Mouse (Mus musculus): ENCODE data around the gene Dhx16. TPM values are rescaled to one million over a fixed set of nuclear protein-coding genes. Genes with fewer than 3 reads are reported as not detected.

Dhx16 gene
- polyA plus RNA-seq, 1 experiment, result 533 TPM

DNA sequence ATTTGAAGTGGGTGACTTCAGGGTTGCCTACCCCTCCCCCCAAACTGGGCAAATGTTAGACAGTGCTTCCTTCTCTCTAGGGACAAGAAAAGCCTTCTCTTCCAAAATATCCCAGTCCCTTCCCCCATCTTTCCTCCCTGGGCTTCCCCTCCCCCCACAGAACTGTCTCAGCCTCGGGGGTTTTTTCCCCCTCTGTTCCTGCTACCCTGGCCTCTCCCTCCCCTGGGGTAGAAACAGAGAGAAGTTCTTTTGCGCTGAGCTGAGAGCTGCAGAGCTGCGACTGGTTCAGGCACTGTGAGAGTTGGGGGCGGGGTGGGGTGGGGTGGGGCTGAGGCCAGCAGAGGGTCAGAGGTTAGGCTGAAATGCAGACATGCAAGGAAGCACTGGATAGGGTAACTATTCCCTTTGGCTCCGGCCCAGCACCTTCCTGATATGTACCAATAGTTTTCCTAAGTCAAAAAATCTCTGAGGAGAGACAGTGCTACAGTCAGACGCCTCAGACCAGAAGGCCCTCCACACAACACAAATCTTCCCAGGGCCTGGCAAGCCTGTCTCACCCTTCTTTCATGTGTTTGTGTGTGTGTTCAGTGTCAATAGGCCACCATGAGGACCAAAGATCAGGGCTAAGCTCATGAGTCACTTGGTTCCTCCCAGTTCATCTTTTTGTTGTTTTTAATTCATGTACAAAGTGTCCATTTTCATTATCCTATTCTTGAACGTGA is 10.1 kb upstream of the Dhx16 start:
- TF ChIP-seq POLR2A (IDR thresholded peaks at IDR 0.05; ENCODE audit: insufficient read depth, low read length) (no peak), CTCF (IDR thresholded peaks at IDR 0.05; ENCODE audit: low read depth, low read length) (no peak), EP300 (IDR thresholded peaks at IDR 0.05; ENCODE audit: insufficient read depth, low read depth, low read length) (peak; percentile 85)
- H3K36me3 ChIP-seq (ENCODE audit: control insufficient read depth, insufficient read depth, low read length, poor library complexity, severe bottlenecking), result 0 out of 2 replicates have a peak, but pooled peaks cover 1% of the 10 kb centered on the region
- H3K9ac ChIP-seq (ENCODE audit: low read depth, poor library complexity, severe bottlenecking), result peak overlapping the region; percentile 82; the same call in 1 of the 2 replicates
- H3K4me3 ChIP-seq (ENCODE audit: low read depth, low read length), result peak overlapping the region; percentile 67
- H3K27me3 ChIP-seq (ENCODE audit: control insufficient read depth, insufficient read depth, low read length, poor library complexity, severe bottlenecking), result no peaks in the 10 kb centered on the region
- H3K4me1 ChIP-seq (ENCODE audit: control insufficient read depth, insufficient read depth, low read length), result peaks cover 2% of the 10 kb centered on the region
- peak overlapping the region; percentile 94 for H3K27ac ChIP-seq (ENCODE audit: insufficient read depth, low read length)
- H3K9me3 ChIP-seq (replicated peaks; ENCODE audit: control insufficient read depth, insufficient read depth, low read length, poor library complexity, severe bottlenecking), result no peaks in the 10 kb centered on the region

GRCm38 (mm10) chr17:35870151-35870883 is 9.3 kb upstream of the Dhx16 start:
- Histone ChIP-seq H3K4me1 (ENCODE audit: control insufficient read depth, insufficient read depth, low read length) (peaks cover 2% of the 10 kb centered on the region), H3K9me3 (replicated peaks; ENCODE audit: control insufficient read depth, insufficient read depth, low read length, poor library complexity, severe bottlenecking) (no peaks in the 10 kb centered on the region), H3K9ac (ENCODE audit: low read depth, poor library complexity, severe bottlenecking) (peak overlapping the region; percentile 20; the same call in 1 of the 2 replicates), H3K27me3 (ENCODE audit: control insufficient read depth, insufficient read depth, low read length, poor library complexity, severe bottlenecking) (no peaks in the 10 kb centered on the region), H3K27ac (ENCODE audit: insufficient read depth, low read length) (peak overlapping the region; percentile 94), H3K36me3 (ENCODE audit: control insufficient read depth, insufficient read depth, low read length, poor library complexity, severe bottlenecking) (0 out of 2 replicates have a peak, but pooled peaks cover 3% of the 10 kb centered on the region), H3K4me3 (ENCODE audit: low read depth, low read length) (peak overlapping the region; percentile 31)
- TF ChIP-seq CTCF (IDR thresholded peaks at IDR 0.05; ENCODE audit: low read depth, low read length) (no peak), EP300 (IDR thresholded peaks at IDR 0.05; ENCODE audit: insufficient read depth, low read depth, low read length) (no peak), POLR2A (IDR thresholded peaks at IDR 0.05; ENCODE audit: insufficient read depth, low read length) (no peak)

DNA sequence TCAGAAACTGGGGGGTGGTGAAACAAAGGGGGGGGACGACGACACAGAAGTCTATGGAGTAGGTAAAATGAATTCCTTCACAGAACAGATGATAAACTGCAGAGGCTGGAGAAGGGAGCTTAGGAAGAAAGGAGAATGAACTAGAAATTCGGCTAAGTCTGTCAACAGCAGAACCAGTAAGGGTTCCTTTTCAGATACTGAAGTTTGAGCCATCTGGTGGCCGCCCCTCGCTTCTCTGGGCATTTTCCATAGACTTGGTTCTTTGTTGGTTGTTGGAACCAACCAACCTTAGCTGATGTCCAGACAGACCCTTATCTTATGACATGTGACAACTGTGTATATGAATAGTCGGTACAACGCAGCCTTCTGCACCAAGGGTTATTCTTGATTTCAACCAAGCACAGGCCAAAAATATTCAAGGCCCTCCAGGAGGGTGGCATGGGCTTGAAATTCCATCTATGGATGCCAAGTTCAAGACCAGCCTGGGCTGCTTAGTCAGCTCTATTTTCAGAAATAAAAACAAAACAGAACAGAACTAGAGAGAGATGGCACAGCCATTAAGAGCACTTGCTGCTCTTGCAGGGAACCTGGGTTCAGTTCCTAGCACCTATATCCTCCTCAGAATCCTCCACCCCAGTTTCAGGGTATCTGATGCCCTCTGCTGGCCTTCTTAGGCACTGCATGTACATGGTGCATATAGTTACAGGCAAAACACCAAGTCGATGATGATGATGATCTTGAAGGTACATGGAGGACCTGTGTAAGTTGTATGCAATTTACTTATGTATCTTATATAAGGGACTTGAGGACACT is 8.5 kb upstream of the Dhx16 start:
- TF ChIP-seq CTCF (IDR thresholded peaks at IDR 0.05; ENCODE audit: low read depth, low read length), result peak; percentile 42
- TF ChIP-seq EP300 (IDR thresholded peaks at IDR 0.05; ENCODE audit: insufficient read depth, low read depth, low read length), result no peak
- TF ChIP-seq POLR2A (IDR thresholded peaks at IDR 0.05; ENCODE audit: insufficient read depth, low read length), result no peak
- 0 out of 2 replicates have a peak overlapping the region, but pooled peaks have one; percentile 31 for H3K4me3 ChIP-seq (ENCODE audit: low read depth, low read length)
- H3K36me3 ChIP-seq (ENCODE audit: control insufficient read depth, insufficient read depth, low read length, poor library complexity, severe bottlenecking), result 0 out of 2 replicates have a peak, but pooled peaks cover 3% of the 10 kb centered on the region
- no peaks in the 10 kb centered on the region for H3K9me3 ChIP-seq (replicated peaks; ENCODE audit: control insufficient read depth, insufficient read depth, low read length, poor library complexity, severe bottlenecking)
- 0 out of 2 replicates have a peak overlapping the region, but pooled peaks have one; percentile 20 for H3K9ac ChIP-seq (ENCODE audit: low read depth, poor library complexity, severe bottlenecking)
- peaks cover 2% of the 10 kb centered on the region for H3K4me1 ChIP-seq (ENCODE audit: control insufficient read depth, insufficient read depth, low read length)
- peak overlapping the region; percentile 77 for H3K27ac ChIP-seq (ENCODE audit: insufficient read depth, low read length)
- H3K27me3 ChIP-seq (ENCODE audit: control insufficient read depth, insufficient read depth, low read length, poor library complexity, severe bottlenecking), result no peaks in the 10 kb centered on the region

DNA sequence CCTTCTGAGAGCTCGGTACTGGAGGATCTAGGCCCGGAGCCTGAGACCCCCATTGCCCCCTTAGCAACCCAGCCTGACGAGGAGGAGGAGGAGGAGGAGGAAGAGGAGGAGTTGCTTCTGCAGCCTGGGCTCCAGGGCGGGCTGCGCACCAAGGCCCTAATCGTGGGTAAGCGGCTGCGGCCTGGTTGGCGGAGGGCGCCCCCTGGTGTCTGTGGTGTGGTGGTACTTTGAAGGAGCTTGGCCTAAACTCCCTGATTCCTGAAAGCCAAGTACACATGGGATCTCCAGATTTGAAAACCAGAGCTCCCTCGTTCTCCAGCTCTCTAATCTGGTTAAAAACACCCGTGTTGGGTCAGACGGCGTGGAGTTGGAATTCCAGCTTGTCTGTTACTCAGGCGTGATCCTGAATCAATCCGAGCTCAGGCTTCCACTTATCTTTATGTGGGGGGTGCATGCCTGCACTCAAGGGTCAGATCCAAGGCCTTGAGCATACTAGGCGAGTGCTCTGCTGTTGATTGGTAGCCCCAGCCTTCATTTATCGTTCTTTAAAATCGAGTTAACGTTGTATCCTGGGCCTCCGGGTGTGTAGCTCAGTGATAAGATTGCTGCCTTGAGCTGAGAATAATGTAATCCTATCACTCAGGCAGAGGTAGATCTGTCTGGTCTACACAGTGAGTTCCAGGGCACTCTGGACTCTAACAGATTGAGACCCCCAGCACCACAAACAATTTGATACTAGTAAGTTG is 5.7 kb upstream of the Dhx16 start:
- Histone ChIP-seq H3K27ac (ENCODE audit: insufficient read depth, low read length) (no peak overlapping the region), H3K4me1 (ENCODE audit: control insufficient read depth, insufficient read depth, low read length) (peaks cover 2% of the 10 kb centered on the region)
- TF ChIP-seq CTCF (IDR thresholded peaks at IDR 0.05; ENCODE audit: low read depth, low read length) (peak; percentile 90), POLR2A (IDR thresholded peaks at IDR 0.05; ENCODE audit: insufficient read depth, low read length) (no peak), EP300 (IDR thresholded peaks at IDR 0.05; ENCODE audit: insufficient read depth, low read depth, low read length) (no peak)

GRCm38 (mm10) chr17:35874721-35875120 is 4.9 kb upstream of the Dhx16 start:
- TF ChIP-seq CTCF (IDR thresholded peaks at IDR 0.05; ENCODE audit: low read depth, low read length) (no peak), POLR2A (IDR thresholded peaks at IDR 0.05; ENCODE audit: insufficient read depth, low read length) (no peak), EP300 (IDR thresholded peaks at IDR 0.05; ENCODE audit: insufficient read depth, low read depth, low read length) (no peak)
- H3K36me3 ChIP-seq (ENCODE audit: control insufficient read depth, insufficient read depth, low read length, poor library complexity, severe bottlenecking), result 0 out of 2 replicates have a peak, but pooled peaks cover 3% of the 10 kb centered on the region

More for the DNA sequence above, 5.7 kb upstream of the Dhx16 start:
- no peak overlapping the region for H3K4me3 ChIP-seq (ENCODE audit: low read depth, low read length)
- H3K36me3 ChIP-seq (ENCODE audit: control insufficient read depth, insufficient read depth, low read length, poor library complexity, severe bottlenecking), result 0 out of 2 replicates have a peak, but pooled peaks cover 3% of the 10 kb centered on the region
- no peaks in the 10 kb centered on the region for H3K27me3 ChIP-seq (ENCODE audit: control insufficient read depth, insufficient read depth, low read length, poor library complexity, severe bottlenecking)
- H3K9me3 ChIP-seq (replicated peaks; ENCODE audit: control insufficient read depth, insufficient read depth, low read length, poor library complexity, severe bottlenecking), result no peaks in the 10 kb centered on the region
- peak overlapping the region; percentile 2; the same call in 1 of the 2 replicates for H3K9ac ChIP-seq (ENCODE audit: low read depth, poor library complexity, severe bottlenecking)

More at GRCm38 (mm10) chr17:35874721-35875120, 4.9 kb upstream of the Dhx16 start:
- peaks cover 2% of the 10 kb centered on the region for H3K4me1 ChIP-seq (ENCODE audit: control insufficient read depth, insufficient read depth, low read length)
- H3K9ac ChIP-seq (ENCODE audit: low read depth, poor library complexity, severe bottlenecking), result no peak overlapping the region
- no peak overlapping the region for H3K4me3 ChIP-seq (ENCODE audit: low read depth, low read length)
- no peaks in the 10 kb centered on the region for H3K9me3 ChIP-seq (replicated peaks; ENCODE audit: control insufficient read depth, insufficient read depth, low read length, poor library complexity, severe bottlenecking)
- H3K27me3 ChIP-seq (ENCODE audit: control insufficient read depth, insufficient read depth, low read length, poor library complexity, severe bottlenecking), result no peaks in the 10 kb centered on the region
- H3K27ac ChIP-seq (ENCODE audit: insufficient read depth, low read length), result no peak overlapping the region

Measured in ES-Bruce4 (cell line).